Mouse (Mus musculus) skeletal muscle tissue, adult 2 months (tissue): Measurements from ENCODE around the gene Gba2.
"Not testable (repeated sequence)": the region's sequence is repeated elsewhere in the genome, so short reads cannot be mapped to it uniquely, and the experiment has no call there.

Experiments
- DNase-seq: peaks from one replicate; pipeline ENCODE4 v3.0.0-alpha.2; 2012; ENCODE audit warnings: low read depth, low spot score

The Gba2 gene

GRCm38 (mm10) chr4:43553891-43554290, 24.8 kb downstream of the Gba2 start:
- no peak for DNase-seq

GRCm38 (mm10) chr4:43552437-43552836, 26.2 kb downstream of the Gba2 start:
- no peak for DNase-seq

GRCm38 (mm10) chr4:43551854-43552253, 26.8 kb downstream of the Gba2 start:
- not testable (repeated sequence) for DNase-seq

GRCm38 (mm10) chr4:43549055-43549454, 29.6 kb downstream of the Gba2 start:
- DNase-seq = no peak

- no peak for DNase-seq
Observed at GRCm38 (mm10) chr4:43547160-43547559, 31.5 kb downstream of the Gba2 start.

GRCm38 (mm10) chr4:43546375-43547047, 32.2 kb downstream of the Gba2 start:
- DNase-seq = no peak

GRCm38 (mm10) chr4:43542044-43542443, 36.6 kb downstream of the Gba2 start:
- DNase-seq = no peak

- no peak for DNase-seq
Observed at GRCm38 (mm10) chr4:43536031-43536430, 42.6 kb downstream of the Gba2 start.

GRCm38 (mm10) chr4:43535628-43536027, 43.0 kb downstream of the Gba2 start:
- no peak for DNase-seq

- peak; percentile 68 for DNase-seq
Observed at GRCm38 (mm10) chr4:43533270-43533669, 45.4 kb downstream of the Gba2 start.

GRCm38 (mm10) chr4:43530581-43530980, 48.1 kb downstream of the Gba2 start:
- peak; percentile 84 for DNase-seq

- no peak for DNase-seq
Observed at GRCm38 (mm10) chr4:43530081-43530501, 48.6 kb downstream of the Gba2 start.

GRCm38 (mm10) chr4:43528487-43528886, 50.2 kb downstream of the Gba2 start:
- no peak for DNase-seq

- no peak for DNase-seq
Observed at GRCm38 (mm10) chr4:43527880-43528279, 50.8 kb downstream of the Gba2 start.

GRCm38 (mm10) chr4:43519956-43520355, 58.7 kb downstream of the Gba2 start:
- peak; percentile 95 for DNase-seq

GRCm38 (mm10) chr4:43519551-43519950, 59.1 kb downstream of the Gba2 start:
- DNase-seq = no peak
